Mouse (Mus musculus) kidney, embryonic 15.5 days (tissue): ENCODE results near the gene Wdr11. TPM values are rescaled to one million over a fixed set of nuclear protein-coding genes. Genes with fewer than 3 reads are reported as not detected.

ENCODE experiments used
- ATAC-seq: fragments of 200-750 bp; cut with Nextera tagmentation; replicated peaks from 2 replicates; pipeline ENCODE4 v1.8.0; 2017; ENCODE audit warnings: moderate TSS enrichment; ENCODE audit not compliant: low FRiP score
- H3K27ac ChIP-seq: fragments of 300-500 bp; sonication (generic); 2 replicates; pipeline ENCODE4 v1.5.1; 2015; ENCODE audit warnings: mild to moderate bottlenecking, inconsistent platforms
- H3K27me3 ChIP-seq: fragments of 300-500 bp; sonication (generic); 2 replicates; pipeline ENCODE4 v1.6.1; 2015; ENCODE audit warnings: inconsistent platforms
- H3K36me3 ChIP-seq: fragments of 300-500 bp; sonication (generic); 2 replicates; pipeline ENCODE4 v1.6.1; 2015; ENCODE audit warnings: inconsistent platforms
- H3K4me1 ChIP-seq: fragments of 300-500 bp; sonication (generic); 2 replicates; pipeline ENCODE4 v1.6.1; 2015; ENCODE audit warnings: inconsistent platforms
- H3K4me2 ChIP-seq: fragments of 300-500 bp; sonication (generic); 2 replicates; pipeline ENCODE4 v1.6.1; 2015; ENCODE audit warnings: moderate library complexity, mild to moderate bottlenecking, inconsistent platforms
- H3K4me3 ChIP-seq: fragments of 300-500 bp; sonication (generic); replicated peaks from 2 replicates; pipeline ENCODE4 v1.5.1; 2015; ENCODE audit warnings: mild to moderate bottlenecking, inconsistent platforms
- H3K9ac ChIP-seq: fragments of 300-500 bp; sonication (generic); 2 replicates; pipeline ENCODE4 v1.6.1; 2015; ENCODE audit warnings: mild to moderate bottlenecking, inconsistent platforms
- H3K9me3 ChIP-seq: fragments of 300-500 bp; sonication (generic); replicated peaks from 2 replicates; pipeline ENCODE4 v1.6.1; 2016; ENCODE audit warnings: inconsistent platforms
- WGBS: fragments of 180-500 bp; shearing (Covaris S2); methylation state at CpG from one replicate; pipeline ENCODE4 v1.1.7; 2015; ENCODE audit warnings: mixed read lengths; 5-methylcytosine and 5-hydroxymethylcytosine counted together
- polyA plus RNA-seq: library from polyadenylated mRNA; unstranded; fragments of >200 nt; fragmentation: Nextera tagmentation; extraction: Ambion mirVana; gene quantifications from 2 replicates; pipeline ENCODE4 v1.2.1, GENCODE M21; 2015

Gene Wdr11
- polyA plus RNA-seq, 1 experiment from 2014 or later = 48.7 TPM

GRCm38 (mm10) chr7:129671675-129672651 lies 80.3 kb downstream of the Wdr11 start:
- ATAC-seq = no peak
- Histone ChIP-seq H3K4me2 (no peak overlapping the region), H3K4me1 (peaks cover 4% of the 10 kb centered on the region; the same call in 1 of the 2 replicates), H3K27me3 (no peaks in the 10 kb centered on the region), H3K9ac (no peak overlapping the region), H3K36me3 (no peaks in the 10 kb centered on the region), H3K27ac (no peak overlapping the region), H3K4me3 (no peak overlapping the region), H3K9me3 (no peaks in the 10 kb centered on the region)
- 66% methylated on average over 18 of the region's 18 CpGs for WGBS

DNA sequence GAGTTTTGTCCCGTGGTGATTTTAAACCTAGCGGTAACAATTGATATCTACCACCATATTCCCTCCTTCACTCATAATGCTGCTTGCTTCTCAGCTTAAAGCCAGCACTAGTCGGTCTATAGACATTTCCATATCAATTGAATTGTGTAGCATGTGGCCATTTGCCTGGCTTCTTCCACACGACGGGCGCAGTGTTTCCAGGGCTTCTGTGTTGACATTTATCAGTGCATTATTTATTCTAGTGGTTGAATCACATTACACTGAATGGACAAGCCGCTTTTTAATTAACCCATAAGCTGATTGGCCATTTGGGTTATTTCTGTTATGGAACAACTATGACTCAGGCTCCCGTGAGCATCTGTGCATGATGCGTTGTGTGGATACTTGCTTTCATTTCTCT lies 82.1 kb downstream of the Wdr11 start:
- no peak for ATAC-seq
- Histone ChIP-seq H3K9ac (no peak overlapping the region), H3K4me1 (peaks cover 16% of the 10 kb centered on the region), H3K36me3 (no peaks in the 10 kb centered on the region), H3K27ac (no peak overlapping the region), H3K9me3 (no peaks in the 10 kb centered on the region), H3K4me2 (no peak overlapping the region), H3K27me3 (no peaks in the 10 kb centered on the region), H3K4me3 (no peak overlapping the region)
- WGBS = 83% methylated on average over 9 of the region's 9 CpGs

DNA sequence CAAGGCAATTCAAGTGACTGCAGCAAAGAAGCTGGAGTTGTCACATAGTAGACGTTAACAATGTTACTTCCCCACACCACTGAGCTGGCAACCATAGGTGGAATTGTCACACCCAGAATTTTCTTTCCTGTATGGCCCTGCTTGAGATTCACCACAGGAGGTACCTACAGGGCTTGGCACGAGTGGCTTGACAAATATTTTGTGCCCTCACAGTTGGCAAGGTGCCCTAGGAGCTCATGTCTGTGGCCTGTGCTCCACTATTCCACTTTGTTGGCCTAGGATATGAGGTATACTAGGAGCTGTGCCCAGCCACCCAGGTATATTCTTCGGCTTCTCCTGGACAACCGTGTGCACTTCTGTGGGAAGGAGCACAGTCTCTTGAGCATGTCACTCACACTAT lies 82.9 kb downstream of the Wdr11 start:
- Histone ChIP-seq H3K36me3 (no peaks in the 10 kb centered on the region), H3K4me2 (no peak overlapping the region), H3K4me3 (no peak overlapping the region), H3K9me3 (no peaks in the 10 kb centered on the region), H3K27ac (no peak overlapping the region), H3K27me3 (no peaks in the 10 kb centered on the region), H3K9ac (no peak overlapping the region), H3K4me1 (peaks cover 23% of the 10 kb centered on the region)
- 76% methylated on average over 4 of the region's 4 CpGs for WGBS
- no peak for ATAC-seq

DNA sequence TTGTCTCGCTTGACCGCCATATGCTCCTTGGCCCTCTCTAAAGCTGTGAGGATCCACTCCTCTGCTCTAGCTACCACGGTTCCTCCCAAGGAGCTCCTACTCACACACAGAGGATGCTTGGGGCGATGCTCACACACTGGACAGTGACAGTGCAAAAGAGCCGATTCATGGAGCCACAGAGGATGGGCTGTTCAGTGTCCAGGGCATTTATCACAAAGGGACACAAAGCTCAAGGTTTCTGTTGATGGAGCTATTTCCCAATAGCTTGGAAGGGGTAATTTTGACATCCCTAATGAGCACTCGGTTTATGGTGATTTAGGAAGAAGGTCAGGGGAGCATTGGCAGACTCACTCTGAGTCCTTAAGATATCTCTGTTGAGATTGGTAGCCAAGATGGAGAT lies 84.2 kb downstream of the Wdr11 start:
- H3K4me1 ChIP-seq = peaks cover 30% of the 10 kb centered on the region
- no peak overlapping the region for H3K4me3 ChIP-seq
- no peaks in the 10 kb centered on the region for H3K9me3 ChIP-seq
- H3K27me3 ChIP-seq = no peaks in the 10 kb centered on the region
- no peak overlapping the region for H3K4me2 ChIP-seq
- H3K27ac ChIP-seq = no peak overlapping the region
- ATAC-seq = no peak
- H3K36me3 ChIP-seq = no peaks in the 10 kb centered on the region
- WGBS = 72% methylated on average over 6 of the region's 6 CpGs
- no peak overlapping the region for H3K9ac ChIP-seq

DNA sequence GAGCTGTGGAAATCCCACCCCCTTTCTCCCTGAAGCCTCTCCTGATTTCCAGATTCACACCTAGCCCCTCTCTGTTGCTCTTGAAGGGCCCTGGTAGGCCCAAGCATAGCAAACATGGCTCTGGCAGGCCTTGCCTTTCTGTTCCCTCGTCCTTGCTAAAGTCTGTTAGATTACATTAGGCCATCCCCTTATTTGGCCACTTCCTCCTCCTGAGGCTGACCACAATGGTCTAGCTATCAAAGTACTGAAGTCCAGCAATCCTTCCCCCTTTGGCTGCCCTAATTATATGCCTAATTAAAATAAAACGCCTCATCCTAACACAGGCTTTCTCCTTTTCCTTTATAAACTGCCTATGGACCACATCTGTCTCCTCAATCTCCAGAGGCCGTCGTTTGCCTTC lies 85.5 kb downstream of the Wdr11 start:
- H3K27me3 ChIP-seq = no peaks in the 10 kb centered on the region
- 74% methylated on average over 4 of the region's 4 CpGs for WGBS
- H3K4me1 ChIP-seq = peaks cover 43% of the 10 kb centered on the region
- H3K9ac ChIP-seq = no peak overlapping the region
- H3K4me3 ChIP-seq = no peak overlapping the region
- H3K9me3 ChIP-seq = no peaks in the 10 kb centered on the region
- no peak overlapping the region for H3K4me2 ChIP-seq
- H3K36me3 ChIP-seq = no peaks in the 10 kb centered on the region
- H3K27ac ChIP-seq = 0 out of 2 replicates have a peak overlapping the region, but pooled peaks have one; percentile 87
- ATAC-seq = no peak

- Histone ChIP-seq H3K9ac (no peak overlapping the region), H3K36me3 (no peaks in the 10 kb centered on the region), H3K4me2 (no peak overlapping the region), H3K27me3 (no peaks in the 10 kb centered on the region), H3K4me1 (peaks cover 55% of the 10 kb centered on the region), H3K9me3 (no peaks in the 10 kb centered on the region), H3K27ac (peak overlapping the region; percentile 87), H3K4me3 (no peak overlapping the region)
- WGBS = 32% methylated on average over 8 of the region's 8 CpGs
- ATAC-seq = no peak
Observed at GRCm38 (mm10) chr7:129678431-129678830, 86.8 kb downstream of the Wdr11 start.

DNA sequence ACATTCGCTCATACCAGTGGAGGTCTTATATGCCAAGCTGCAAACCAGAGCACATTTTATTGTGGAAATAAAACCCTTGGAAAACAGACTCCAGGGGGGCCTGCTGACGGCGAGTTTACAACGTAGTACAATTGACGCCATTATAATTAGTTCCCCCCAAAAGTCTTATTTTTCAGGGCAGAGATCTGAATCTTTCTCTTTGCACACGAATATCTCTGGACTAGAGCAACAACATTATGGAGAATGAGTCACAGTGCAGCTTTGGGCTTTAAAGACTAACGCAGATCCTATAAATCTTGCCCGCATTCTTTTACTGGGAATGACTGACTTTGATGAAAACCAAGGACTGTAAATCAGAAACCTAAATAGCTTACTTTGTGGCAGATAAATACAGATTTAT lies 87.3 kb downstream of the Wdr11 start:
- 0 out of 2 replicates have a peak, but pooled peaks have one; percentile 3 for ATAC-seq
- peaks cover 57% of the 10 kb centered on the region for H3K4me1 ChIP-seq
- no peaks in the 10 kb centered on the region for H3K9me3 ChIP-seq
- no peak overlapping the region for H3K4me3 ChIP-seq
- H3K4me2 ChIP-seq = no peak overlapping the region
- no peaks in the 10 kb centered on the region for H3K36me3 ChIP-seq
- H3K27ac ChIP-seq = peak overlapping the region; percentile 87
- H3K9ac ChIP-seq = no peak overlapping the region
- 13% methylated on average over 8 of the region's 8 CpGs for WGBS
- no peaks in the 10 kb centered on the region for H3K27me3 ChIP-seq

- H3K9ac ChIP-seq = no peak overlapping the region
- no peak overlapping the region for H3K4me3 ChIP-seq
- peak; percentile 82 for ATAC-seq
- H3K36me3 ChIP-seq = no peaks in the 10 kb centered on the region
- WGBS = 6% methylated on average over 10 of the region's 10 CpGs
- peaks cover 62% of the 10 kb centered on the region for H3K4me1 ChIP-seq
- H3K4me2 ChIP-seq = peak overlapping the region; percentile 9; the same call in 1 of the 2 replicates
- no peaks in the 10 kb centered on the region for H3K27me3 ChIP-seq
- no peaks in the 10 kb centered on the region for H3K9me3 ChIP-seq
- peak overlapping the region; percentile 84 for H3K27ac ChIP-seq
Observed at GRCm38 (mm10) chr7:129680534-129681210, 89.0 kb downstream of the Wdr11 start.

GRCm38 (mm10) chr7:129682525-129682924 lies 90.9 kb downstream of the Wdr11 start:
- Histone ChIP-seq H3K4me3 (no peak overlapping the region), H3K4me2 (no peak overlapping the region), H3K36me3 (no peaks in the 10 kb centered on the region), H3K27ac (peak overlapping the region; percentile 84), H3K9ac (no peak overlapping the region), H3K4me1 (peaks cover 77% of the 10 kb centered on the region), H3K9me3 (no peaks in the 10 kb centered on the region), H3K27me3 (no peaks in the 10 kb centered on the region)
- no peak for ATAC-seq
- WGBS = 55% methylated on average over 3 of the region's 3 CpGs

GRCm38 (mm10) chr7:129685326-129685725 lies 93.7 kb downstream of the Wdr11 start:
- no peak for ATAC-seq
- H3K9ac ChIP-seq = no peak overlapping the region
- H3K4me2 ChIP-seq = no peak overlapping the region
- peak overlapping the region; percentile 28; the same call in 1 of the 2 replicates for H3K27ac ChIP-seq
- WGBS = 69% methylated on average over 5 of the region's 5 CpGs
- peaks cover 61% of the 10 kb centered on the region for H3K4me1 ChIP-seq
- H3K27me3 ChIP-seq = no peaks in the 10 kb centered on the region
- no peaks in the 10 kb centered on the region for H3K36me3 ChIP-seq
- H3K9me3 ChIP-seq = no peaks in the 10 kb centered on the region
- H3K4me3 ChIP-seq = no peak overlapping the region
